Mouse (Mus musculus): ENCODE data around the gene Galnt13. TPM values are rescaled to one million over a fixed set of nuclear protein-coding genes. Genes with fewer than 3 reads are reported as not detected.
"Not testable (repeated sequence)": the region's sequence is repeated elsewhere in the genome, so short reads cannot be mapped to it uniquely, and the experiment has no call there.

Galnt13 gene
- polyA plus RNA-seq, 1 experiment from 2014 or later, result 2.2 TPM

DNA sequence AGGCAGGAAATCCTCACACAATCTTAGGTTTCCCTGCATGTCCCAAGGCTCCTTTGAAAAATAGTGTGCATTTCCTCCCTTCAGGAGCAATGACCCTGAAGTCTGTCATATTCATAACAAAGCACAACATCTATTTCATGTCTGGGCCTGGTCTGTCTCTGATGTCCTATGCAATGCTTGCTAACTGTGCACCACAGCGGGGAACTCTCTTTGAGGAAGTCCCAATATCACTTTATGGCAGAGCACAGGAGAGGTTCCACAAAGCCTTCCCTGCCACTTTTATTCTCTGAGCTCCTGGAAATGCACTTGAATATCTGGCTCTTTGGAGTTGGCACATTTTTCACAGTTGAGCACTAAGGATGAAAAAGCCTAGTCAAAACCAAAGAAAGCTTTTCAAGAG is 547.7 kb downstream of the Galnt13 start:
- no peak overlapping the region for H3K4me3 ChIP-seq
- no peak overlapping the region for H3K27ac ChIP-seq (replicated peaks)
- 86% methylated on average over 1 of the region's 1 CpGs for WGBS
- DNase-seq (ENCODE audit: low spot score), result no peak
- H3K27me3 ChIP-seq (ENCODE audit: low read depth, poor library complexity, severe bottlenecking), result no peaks in the 10 kb centered on the region
- H3K4me1 ChIP-seq, result no peaks in the 10 kb centered on the region
- no peaks in the 10 kb centered on the region for H3K9me3 ChIP-seq (replicated peaks)
- H3K36me3 ChIP-seq, result no peaks in the 10 kb centered on the region

DNA sequence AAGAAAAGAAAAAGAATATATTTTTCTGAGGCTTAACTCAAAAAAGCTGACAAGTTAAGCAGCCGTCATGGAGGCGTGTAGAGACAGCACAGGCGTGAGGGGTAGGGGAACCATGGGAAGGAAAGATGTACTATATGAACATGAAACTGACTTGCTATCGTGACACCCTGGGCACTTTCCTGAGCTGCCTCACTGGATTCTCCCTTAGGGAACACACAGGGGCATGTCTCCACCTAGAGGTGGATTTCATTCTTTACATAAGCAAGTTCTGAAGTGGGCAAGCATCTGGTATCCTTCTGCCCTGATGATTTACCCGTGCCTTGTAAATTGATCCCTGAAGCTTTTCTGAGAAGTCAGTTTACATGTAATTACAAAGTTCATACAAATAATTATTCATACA is 586.4 kb downstream of the Galnt13 start:
- H3K4me1 ChIP-seq; H3K27me3 ChIP-seq (ENCODE audit: low read depth, poor library complexity, severe bottlenecking); DNase-seq (ENCODE audit: low spot score); H3K36me3 ChIP-seq; H3K27ac ChIP-seq (replicated peaks); H3K4me3 ChIP-seq; H3K9me3 ChIP-seq (replicated peaks): not testable (repeated sequence)
- WGBS, result no CpG with 5 or more reads among the region's 5 CpGs

DNA sequence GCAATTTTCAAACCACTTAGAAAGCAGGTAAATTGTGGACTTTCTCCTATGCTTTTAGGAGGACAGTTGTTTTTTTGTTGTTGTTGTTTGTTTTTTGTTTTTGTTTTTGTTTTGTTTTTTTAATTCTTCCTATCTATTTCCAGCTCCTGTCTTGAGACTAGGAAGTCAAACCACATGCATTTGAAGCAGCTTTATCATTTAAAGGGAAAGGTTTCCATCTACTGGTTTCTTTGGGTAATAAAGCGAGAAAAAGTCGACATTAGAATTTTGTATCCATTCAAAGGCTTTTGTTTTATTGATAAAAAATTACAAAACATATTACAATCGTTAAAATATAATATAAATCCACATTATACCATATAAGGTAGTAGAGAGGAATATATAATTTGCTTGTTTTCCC is 598.5 kb downstream of the Galnt13 start:
- H3K27ac ChIP-seq (replicated peaks), result no peak overlapping the region
- 60% methylated on average over 3 of the region's 3 CpGs for WGBS
- DNase-seq (ENCODE audit: low spot score), result no peak
- no peaks in the 10 kb centered on the region for H3K4me1 ChIP-seq
- H3K27me3 ChIP-seq (ENCODE audit: low read depth, poor library complexity, severe bottlenecking), result no peaks in the 10 kb centered on the region
- H3K36me3 ChIP-seq, result no peaks in the 10 kb centered on the region
- no peaks in the 10 kb centered on the region for H3K9me3 ChIP-seq (replicated peaks)
- H3K4me3 ChIP-seq, result no peak overlapping the region

DNA sequence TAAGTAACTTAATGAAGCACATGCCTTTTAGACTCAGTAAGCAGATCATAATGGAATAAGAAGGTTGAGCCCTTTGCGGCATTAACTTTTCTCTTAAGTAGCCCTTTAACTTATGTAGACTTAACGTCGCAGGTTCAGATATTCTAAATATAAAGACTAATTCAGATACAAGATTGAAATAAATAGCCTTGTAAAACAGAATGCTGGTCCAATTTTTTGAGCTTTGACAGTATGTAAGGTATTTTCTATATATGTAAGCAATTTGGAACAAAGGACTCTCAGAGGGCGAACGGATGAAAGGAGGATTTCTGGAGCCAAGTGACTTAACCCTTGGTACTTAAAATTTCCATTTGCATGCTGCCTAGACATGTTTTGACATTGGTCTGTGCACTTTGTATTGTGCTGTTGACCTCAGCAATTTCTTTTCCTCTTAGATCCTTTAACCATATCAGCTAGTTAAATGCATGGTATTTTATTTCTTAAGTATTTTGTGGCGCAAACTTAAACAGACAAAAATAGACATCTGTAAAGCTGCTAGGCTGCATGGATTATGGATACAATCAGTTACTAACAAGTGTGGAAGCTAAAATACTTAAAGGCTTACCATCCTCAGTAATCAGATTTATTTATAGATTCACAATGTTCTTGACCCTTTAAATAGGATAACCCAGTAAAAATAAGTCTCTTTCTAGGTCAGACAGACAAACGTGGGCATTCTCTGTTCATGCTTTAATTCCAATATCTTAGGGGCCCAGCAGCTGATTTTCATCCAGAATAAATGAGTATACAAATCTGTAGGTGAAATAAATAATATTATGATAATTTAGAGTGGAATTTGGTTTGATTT is 629.6 kb downstream of the Galnt13 start:
- Histone ChIP-seq H3K36me3 (no peaks in the 10 kb centered on the region), H3K9me3 (replicated peaks) (no peaks in the 10 kb centered on the region), H3K4me3 (no peak overlapping the region), H3K4me1 (peaks cover 10% of the 10 kb centered on the region), H3K27me3 (ENCODE audit: low read depth, poor library complexity, severe bottlenecking) (peaks cover 29% of the 10 kb centered on the region), H3K27ac (replicated peaks) (no peak overlapping the region)
- 38% methylated on average over 7 of the region's 7 CpGs for WGBS
- DNase-seq (ENCODE audit: low spot score), result no peak

DNA sequence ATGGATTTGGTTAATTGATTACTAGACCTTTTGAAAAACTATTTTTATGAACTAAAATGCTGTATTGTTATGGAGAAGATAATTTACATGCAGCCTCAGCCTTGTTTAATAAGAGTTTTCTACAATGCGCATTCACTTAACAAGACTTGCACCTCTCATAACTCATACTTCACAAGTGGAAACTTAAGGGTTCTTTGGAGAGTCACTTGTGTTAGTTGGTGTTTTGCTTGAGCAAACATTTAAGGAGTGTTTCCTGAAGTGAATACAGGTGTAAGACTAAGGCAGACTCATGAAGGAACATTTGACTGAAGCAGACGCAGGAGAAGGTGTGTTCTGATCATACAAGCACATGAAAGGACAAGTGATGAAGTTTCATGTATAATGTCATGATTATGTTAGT is 649.5 kb downstream of the Galnt13 start:
- no peak overlapping the region for H3K4me3 ChIP-seq
- H3K4me1 ChIP-seq, result no peaks in the 10 kb centered on the region
- H3K9me3 ChIP-seq (replicated peaks), result no peaks in the 10 kb centered on the region
- no peaks in the 10 kb centered on the region for H3K36me3 ChIP-seq
- WGBS, result 93% methylated on average over 2 of the region's 2 CpGs
- no peak for DNase-seq (ENCODE audit: low spot score)
- no peak overlapping the region for H3K27ac ChIP-seq (replicated peaks)
- 0 out of 2 replicates have a peak, but pooled peaks cover 4% of the 10 kb centered on the region for H3K27me3 ChIP-seq (ENCODE audit: low read depth, poor library complexity, severe bottlenecking)

DNA sequence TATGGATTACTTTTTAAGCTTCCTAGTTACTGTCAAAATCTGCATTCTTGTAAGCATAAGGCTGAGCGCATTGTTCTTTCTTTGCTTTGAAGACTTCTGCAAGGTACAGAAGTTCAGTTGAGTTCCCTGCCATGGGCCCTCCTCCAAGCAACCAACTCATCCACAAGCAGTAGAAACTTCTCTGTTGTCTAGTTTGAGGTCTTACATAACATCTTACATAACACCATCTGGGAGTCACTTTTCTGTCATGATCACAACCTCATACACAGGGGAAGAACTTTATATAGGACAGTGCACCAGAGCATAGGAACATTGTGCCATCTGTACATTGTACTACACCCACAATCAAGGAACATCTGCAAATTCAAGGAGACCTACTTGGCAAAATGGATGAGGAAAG is 651.9 kb downstream of the Galnt13 start:
- WGBS, result 94% methylated on average over 1 of the region's 1 CpGs
- Histone ChIP-seq H3K9me3 (replicated peaks) (no peaks in the 10 kb centered on the region), H3K4me3 (no peak overlapping the region), H3K36me3 (no peaks in the 10 kb centered on the region), H3K4me1 (peaks cover 7% of the 10 kb centered on the region), H3K27ac (replicated peaks) (no peak overlapping the region), H3K27me3 (ENCODE audit: low read depth, poor library complexity, severe bottlenecking) (0 out of 2 replicates have a peak, but pooled peaks cover 4% of the 10 kb centered on the region)
- DNase-seq (ENCODE audit: low spot score), result no peak

DNA sequence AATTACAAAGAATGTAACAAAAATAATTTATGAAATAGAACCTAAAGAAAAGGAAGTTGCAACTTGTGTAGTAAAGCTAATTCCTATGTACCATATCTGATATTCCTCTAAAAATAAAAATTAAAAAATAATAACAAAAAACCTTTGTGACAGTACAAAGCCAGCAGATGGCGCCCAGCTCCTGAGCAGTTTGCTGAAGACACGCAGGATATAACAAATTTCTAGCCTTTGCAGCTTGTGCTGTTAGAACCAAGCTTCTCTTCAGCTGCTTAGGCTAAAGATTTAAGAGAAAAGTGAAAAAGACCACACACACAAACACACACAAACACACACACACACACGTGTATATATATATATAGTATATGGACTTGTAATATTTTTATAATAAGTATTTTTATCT is 654.2 kb downstream of the Galnt13 start:
- no peaks in the 10 kb centered on the region for H3K36me3 ChIP-seq
- no peak overlapping the region for H3K4me3 ChIP-seq
- no peaks in the 10 kb centered on the region for H3K9me3 ChIP-seq (replicated peaks)
- H3K4me1 ChIP-seq, result peaks cover 7% of the 10 kb centered on the region
- no peak for DNase-seq (ENCODE audit: low spot score)
- 0 out of 2 replicates have a peak, but pooled peaks cover 4% of the 10 kb centered on the region for H3K27me3 ChIP-seq (ENCODE audit: low read depth, poor library complexity, severe bottlenecking)
- no peak overlapping the region for H3K27ac ChIP-seq (replicated peaks)
- WGBS, result 22% methylated on average over 3 of the region's 3 CpGs

DNA sequence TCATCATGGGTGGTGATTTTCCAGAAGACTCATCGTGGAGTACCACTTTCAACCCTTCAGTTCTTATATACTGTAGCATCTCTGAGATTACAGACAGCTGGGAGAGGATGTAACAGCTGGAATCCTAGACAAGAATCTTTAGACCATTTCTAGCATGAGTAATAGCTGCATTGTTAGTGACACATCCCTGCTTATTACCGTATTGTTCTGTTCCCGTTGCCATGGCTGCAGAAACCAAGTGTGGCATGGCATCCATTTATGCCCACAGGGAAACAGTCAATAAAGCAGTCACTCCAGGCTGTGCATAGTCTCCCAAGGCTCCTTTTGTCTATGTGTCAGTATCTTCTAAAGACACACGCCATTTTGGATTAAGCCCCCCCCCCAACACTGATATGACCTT is 655.4 kb downstream of the Galnt13 start:
- H3K27ac ChIP-seq (replicated peaks), result no peak overlapping the region
- H3K27me3 ChIP-seq (ENCODE audit: low read depth, poor library complexity, severe bottlenecking), result 0 out of 2 replicates have a peak, but pooled peaks cover 4% of the 10 kb centered on the region
- peaks cover 7% of the 10 kb centered on the region for H3K4me1 ChIP-seq
- WGBS, result 47% methylated on average over 4 of the region's 4 CpGs
- H3K4me3 ChIP-seq, result no peak overlapping the region
- no peaks in the 10 kb centered on the region for H3K9me3 ChIP-seq (replicated peaks)
- no peaks in the 10 kb centered on the region for H3K36me3 ChIP-seq
- DNase-seq (ENCODE audit: low spot score), result peak; percentile 33

DNA sequence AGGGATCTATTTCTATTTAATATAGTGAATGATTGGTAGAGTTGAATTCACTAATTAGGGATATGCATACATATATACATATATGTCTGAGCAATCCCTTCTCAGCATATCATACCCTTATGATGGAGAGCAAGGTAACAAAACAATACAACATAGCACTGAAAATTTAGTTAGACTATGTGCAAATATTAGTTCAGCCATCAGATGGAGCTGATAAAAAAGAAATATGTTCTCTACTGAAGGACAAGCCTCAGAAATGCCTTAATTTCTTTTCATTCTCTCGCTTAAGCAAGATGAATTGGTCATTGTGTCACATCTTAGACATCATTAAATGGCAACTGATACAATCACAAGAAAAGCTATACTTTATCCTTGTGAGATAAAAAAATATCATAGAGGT is 663.0 kb downstream of the Galnt13 start:
- no peaks in the 10 kb centered on the region for H3K4me1 ChIP-seq
- H3K9me3 ChIP-seq (replicated peaks), result no peaks in the 10 kb centered on the region
- no peak overlapping the region for H3K27ac ChIP-seq (replicated peaks)
- 89% methylated on average over 1 of the region's 1 CpGs for WGBS
- no peaks in the 10 kb centered on the region for H3K27me3 ChIP-seq (ENCODE audit: low read depth, poor library complexity, severe bottlenecking)
- H3K36me3 ChIP-seq, result no peaks in the 10 kb centered on the region
- no peak overlapping the region for H3K4me3 ChIP-seq
- DNase-seq (ENCODE audit: low spot score), result no peak

DNA sequence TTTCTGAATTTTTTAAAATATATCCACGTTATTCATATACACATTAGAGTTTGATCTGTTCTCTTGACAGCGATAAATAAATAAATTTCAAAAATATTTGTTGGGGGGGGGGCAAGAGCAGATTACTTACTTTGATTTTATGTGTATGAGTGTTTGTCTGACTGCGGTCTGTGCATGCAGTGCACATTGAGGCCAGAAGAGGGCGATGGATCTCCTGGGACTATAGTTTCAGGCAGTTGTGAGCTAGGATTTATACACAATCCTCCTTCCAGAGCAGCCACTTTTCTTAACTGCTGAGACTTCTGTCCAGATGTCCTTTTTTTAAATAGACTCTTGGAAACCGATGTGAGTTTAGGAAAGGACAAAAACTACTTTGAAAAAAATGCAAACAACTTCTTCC is 665.2 kb downstream of the Galnt13 start:
- 68% methylated on average over 5 of the region's 5 CpGs for WGBS
- no peak overlapping the region for H3K4me3 ChIP-seq
- H3K27me3 ChIP-seq (ENCODE audit: low read depth, poor library complexity, severe bottlenecking), result no peaks in the 10 kb centered on the region
- no peaks in the 10 kb centered on the region for H3K4me1 ChIP-seq
- H3K36me3 ChIP-seq, result no peaks in the 10 kb centered on the region
- H3K27ac ChIP-seq (replicated peaks), result no peak overlapping the region
- DNase-seq (ENCODE audit: low spot score), result no peak
- no peaks in the 10 kb centered on the region for H3K9me3 ChIP-seq (replicated peaks)

DNA sequence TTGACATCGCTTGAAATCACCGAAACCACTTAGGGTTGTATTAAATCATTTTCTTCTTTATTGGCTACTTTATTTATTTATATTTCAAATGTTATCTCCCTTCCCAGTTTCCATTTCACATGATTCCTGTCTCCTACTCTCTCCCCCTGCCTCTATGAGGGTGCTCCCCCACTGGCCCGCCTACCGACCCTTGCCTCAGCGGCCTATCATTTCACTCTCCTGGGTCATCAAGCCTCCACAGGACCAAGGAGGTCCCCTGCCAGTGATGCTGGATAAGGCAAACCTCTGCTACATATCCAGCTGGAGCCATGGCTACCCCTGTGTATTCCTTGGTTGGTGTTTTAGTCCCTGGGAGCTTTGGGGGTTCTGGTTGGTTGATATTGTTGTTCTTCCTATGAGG is 667.4 kb downstream of the Galnt13 start:
- H3K27me3 ChIP-seq (ENCODE audit: low read depth, poor library complexity, severe bottlenecking), result no peaks in the 10 kb centered on the region
- H3K4me1 ChIP-seq, result no peaks in the 10 kb centered on the region
- H3K36me3 ChIP-seq, result no peaks in the 10 kb centered on the region
- no peak for DNase-seq (ENCODE audit: low spot score)
- no peak overlapping the region for H3K4me3 ChIP-seq
- H3K9me3 ChIP-seq (replicated peaks), result no peaks in the 10 kb centered on the region
- no peak overlapping the region for H3K27ac ChIP-seq (replicated peaks)
- 97% methylated on average over 5 of the region's 5 CpGs for WGBS

DNA sequence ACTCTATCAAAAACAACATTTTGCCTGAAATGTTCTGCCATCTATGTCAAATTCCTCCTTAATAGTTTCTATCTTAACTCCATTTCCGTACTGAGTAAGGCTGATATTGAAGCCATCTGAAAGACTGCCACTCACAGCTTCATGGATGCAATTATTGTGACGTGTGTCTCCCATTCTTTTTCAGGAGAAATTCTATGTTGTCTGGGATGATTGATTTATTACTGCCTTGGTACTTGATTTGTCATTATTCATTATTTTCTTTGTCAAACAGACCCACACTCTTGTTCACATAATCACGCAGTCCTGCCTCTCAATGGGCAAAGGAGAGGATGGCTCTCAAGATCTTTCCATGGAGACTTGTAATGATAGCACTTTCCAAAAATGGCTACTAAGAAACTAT is 671.7 kb downstream of the Galnt13 start:
- Histone ChIP-seq H3K4me1 (no peaks in the 10 kb centered on the region), H3K9me3 (replicated peaks) (no peaks in the 10 kb centered on the region), H3K27me3 (ENCODE audit: low read depth, poor library complexity, severe bottlenecking) (no peaks in the 10 kb centered on the region), H3K36me3 (no peaks in the 10 kb centered on the region), H3K27ac (replicated peaks) (no peak overlapping the region), H3K4me3 (no peak overlapping the region)
- DNase-seq (ENCODE audit: low spot score), result no peak
- 86% methylated on average over 3 of the region's 3 CpGs for WGBS

DNA sequence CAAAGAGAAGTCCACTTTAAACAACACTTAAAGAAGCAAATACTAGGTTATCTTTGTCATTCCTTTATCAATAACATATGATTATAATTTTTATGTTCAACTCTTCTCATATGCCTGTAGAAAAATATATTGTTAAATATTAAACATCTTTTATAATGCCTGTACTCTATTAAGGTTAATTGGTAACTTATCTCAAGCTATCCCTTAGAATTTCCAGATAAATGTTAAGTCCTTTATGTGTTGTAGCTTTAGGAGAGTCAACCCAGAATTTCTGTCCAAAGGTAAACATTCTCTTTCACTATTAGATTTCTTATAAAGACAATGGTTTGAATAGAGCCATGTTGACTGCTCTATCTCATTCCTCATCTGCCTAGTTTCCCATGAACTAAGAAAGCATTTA is 717.0 kb downstream of the Galnt13 start:
- Histone ChIP-seq H3K27me3 (ENCODE audit: low read depth, poor library complexity, severe bottlenecking) (no peaks in the 10 kb centered on the region), H3K4me1 (no peaks in the 10 kb centered on the region), H3K27ac (replicated peaks) (no peak overlapping the region), H3K36me3 (no peaks in the 10 kb centered on the region), H3K9me3 (replicated peaks) (no peaks in the 10 kb centered on the region), H3K4me3 (no peak overlapping the region)
- no peak for DNase-seq (ENCODE audit: low spot score)
